Mouse (Mus musculus): ENCODE measurements around the gene Rgl2.
A peak's percentile ranks its signal among the peaks of the same experiment; 100 is the strongest.

- TF ChIP-seq CTCF (IDR thresholded peaks at IDR 0.05; ENCODE audit: low read depth, low read length) (peak; percentile 31), POLR2A (IDR thresholded peaks at IDR 0.05; ENCODE audit: insufficient read depth, low read length) (no peak)
Measured at GRCm38 (mm10) chr17:33969394-33969793, 40.1 kb downstream of the Rgl2 start.

Data from ES-Bruce4 (cell line).